Mouse (Mus musculus) MN1 (cell line): ENCODE results near the gene Atf7ip.
A peak's percentile ranks its signal among the peaks of the same experiment; 100 is the strongest.

ENCODE experiments used
- DNase-seq: peaks from one replicate; pipeline ENCODE4 v3.0.0-alpha.2; 2016; ENCODE audit warnings: low spot score

Gene Atf7ip

GRCm38 (mm10) chr6:136553767-136554569 lies 48.0 kb downstream of the Atf7ip start:
- peak; percentile 85 for DNase-seq

GRCm38 (mm10) chr6:136554774-136555522 lies 49.0 kb downstream of the Atf7ip start:
- peak; percentile 83 for DNase-seq

GRCm38 (mm10) chr6:136555523-136555915 lies 49.6 kb downstream of the Atf7ip start:
- DNase-seq = peak; percentile 62

- no peak for DNase-seq
Measured at GRCm38 (mm10) chr6:136558288-136559005, 52.5 kb downstream of the Atf7ip start.

GRCm38 (mm10) chr6:136566002-136566401 lies 60.0 kb downstream of the Atf7ip start:
- DNase-seq = no peak

GRCm38 (mm10) chr6:136590739-136591138 lies 84.8 kb downstream of the Atf7ip start:
- no peak for DNase-seq

- no peak for DNase-seq
Measured at GRCm38 (mm10) chr6:136594541-136594940, 88.6 kb downstream of the Atf7ip start.

- DNase-seq = no peak
Measured at GRCm38 (mm10) chr6:136602601-136603000, 96.6 kb downstream of the Atf7ip start.

GRCm38 (mm10) chr6:136611351-136612215 lies 105.6 kb downstream of the Atf7ip start:
- DNase-seq = no peak

GRCm38 (mm10) chr6:136612312-136612711 lies 106.3 kb downstream of the Atf7ip start:
- no peak for DNase-seq

- no peak for DNase-seq
Measured at GRCm38 (mm10) chr6:136614156-136614555, 108.2 kb downstream of the Atf7ip start.

GRCm38 (mm10) chr6:136620361-136621139 lies 114.6 kb downstream of the Atf7ip start:
- peak; percentile 73 for DNase-seq

- no peak for DNase-seq
Measured at GRCm38 (mm10) chr6:136625421-136625820, 119.5 kb downstream of the Atf7ip start.

- DNase-seq = no peak
Measured at GRCm38 (mm10) chr6:136629639-136630038, 123.7 kb downstream of the Atf7ip start.

- DNase-seq = no peak
Measured at GRCm38 (mm10) chr6:136631519-136631918, 125.6 kb downstream of the Atf7ip start.

GRCm38 (mm10) chr6:136631945-136632534 lies 126.1 kb downstream of the Atf7ip start:
- DNase-seq = no peak

GRCm38 (mm10) chr6:136633154-136633553 lies 127.2 kb downstream of the Atf7ip start:
- no peak for DNase-seq

GRCm38 (mm10) chr6:136633719-136634118 lies 127.8 kb downstream of the Atf7ip start:
- no peak for DNase-seq

- DNase-seq = no peak
Measured at GRCm38 (mm10) chr6:136634982-136635381, 129.0 kb downstream of the Atf7ip start.

- DNase-seq = no peak
Measured at GRCm38 (mm10) chr6:136644171-136644570, 138.2 kb downstream of the Atf7ip start.
